Mouse (Mus musculus) fat pad, adult 2 months (tissue): ENCODE results near the gene Nudcd2.
"Not testable (repeated sequence)": the region's sequence is repeated elsewhere in the genome, so short reads cannot be mapped to it uniquely, and the experiment has no call there.

Experiments
- DNase-seq: peaks from one replicate; pipeline ENCODE4 v3.0.0-alpha.2; 2011; ENCODE audit warnings: low read depth, low spot score; ENCODE audit errors: extremely low read depth

Nudcd2 gene

GRCm38 (mm10) chr11:40733339-40734174, at the start of gene Nudcd2, which contains the start of gene Hmmr:
TSS of gene Nudcd2 (plus strand) at chr11:40733667.
TSS of gene Hmmr (minus strand) at chr11:40733422.
- peak; percentile 91 for DNase-seq

GRCm38 (mm10) chr11:40690444-40691127, 42.9 kb upstream of the Nudcd2 start:
- no peak for DNase-seq

DNA sequence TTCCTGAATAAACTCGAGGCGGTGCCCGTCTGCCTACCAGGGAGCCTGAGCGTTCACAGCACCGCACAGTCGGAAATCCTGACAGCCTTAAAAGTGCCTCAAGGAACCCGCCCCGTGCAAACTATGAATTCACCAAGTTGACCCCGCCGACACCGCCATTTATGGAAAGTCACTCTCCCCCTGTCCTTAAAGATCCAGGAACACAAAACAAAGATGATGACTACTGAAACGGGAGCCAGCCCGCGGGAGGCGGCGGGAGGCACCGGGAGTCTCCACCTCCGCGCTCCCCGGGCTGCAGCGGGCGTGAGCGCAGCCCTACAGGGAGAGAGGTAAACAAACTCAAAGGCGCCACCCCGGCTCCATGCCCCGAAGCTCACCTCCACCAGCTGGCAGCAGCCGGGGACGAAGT, 41.4 kb upstream of the Nudcd2 start:
- DNase-seq: no peak

GRCm38 (mm10) chr11:40692511-40693365, 40.7 kb upstream of the Nudcd2 start:
- no peak for DNase-seq

DNA sequence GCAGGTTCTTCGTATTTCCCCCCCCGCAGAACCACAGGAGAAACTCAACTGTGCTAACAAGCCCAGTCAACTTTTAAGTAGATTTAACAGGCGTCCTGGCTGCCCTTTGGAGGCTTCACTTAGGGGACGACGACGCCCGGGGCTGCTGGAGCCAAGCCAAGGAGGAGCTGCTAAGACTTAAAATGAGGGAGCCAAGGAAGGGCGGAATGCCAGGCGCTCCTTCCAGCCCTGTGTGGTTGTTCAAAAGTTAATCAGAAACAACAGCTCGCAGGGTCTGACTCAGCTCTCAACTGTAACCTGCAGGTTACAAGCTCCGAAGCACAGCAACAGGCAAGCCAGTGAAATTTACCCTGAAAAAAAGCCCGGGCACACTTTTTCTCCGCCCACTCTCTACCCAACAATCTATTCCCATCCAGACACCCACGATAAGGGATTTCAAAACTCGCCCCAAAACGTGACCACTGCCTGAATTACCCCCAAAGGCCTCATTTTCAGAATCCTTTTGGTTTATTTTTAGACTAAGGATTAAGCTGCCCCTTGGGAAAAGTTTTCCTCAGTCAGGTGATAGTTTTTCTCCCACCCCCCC, 40.0 kb upstream of the Nudcd2 start:
- peak; percentile 92 for DNase-seq

DNA sequence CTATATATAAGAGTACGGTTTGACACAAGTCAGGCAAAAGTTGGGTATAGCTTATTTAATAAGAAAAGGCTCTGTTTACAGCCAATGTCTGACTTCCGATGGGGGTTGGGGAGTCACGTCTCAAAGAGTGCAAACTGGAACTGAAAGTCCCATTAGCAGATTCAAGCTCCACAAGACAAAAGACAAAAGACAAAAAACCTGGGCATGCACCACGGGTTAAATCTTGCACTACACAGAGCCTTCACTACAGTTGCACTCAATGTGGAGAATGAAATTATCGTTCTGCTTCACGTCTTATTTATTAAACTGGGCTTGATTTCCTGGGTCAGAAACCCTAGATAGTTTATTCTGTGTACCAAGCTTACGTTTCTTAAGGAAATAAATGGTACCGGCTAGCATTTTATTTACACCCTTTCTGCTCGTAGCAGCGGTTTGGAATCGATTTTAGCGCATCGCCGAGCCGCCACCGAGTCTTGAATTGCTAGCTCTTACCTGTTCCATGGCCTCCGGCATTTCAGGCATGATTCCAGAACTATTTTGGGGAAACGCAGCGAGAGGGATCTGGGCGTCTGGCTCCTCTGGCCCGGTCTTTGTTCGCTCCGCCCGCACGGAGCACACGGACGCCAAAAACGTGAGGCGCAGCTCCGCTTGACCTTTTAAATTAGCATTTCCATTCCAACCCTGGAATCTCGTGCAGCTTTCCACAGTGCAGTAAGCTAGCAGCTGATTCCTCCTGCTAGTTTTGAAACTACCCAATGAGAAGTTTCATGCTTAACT, 39.0 kb upstream of the Nudcd2 start:
- no peak for DNase-seq

DNA sequence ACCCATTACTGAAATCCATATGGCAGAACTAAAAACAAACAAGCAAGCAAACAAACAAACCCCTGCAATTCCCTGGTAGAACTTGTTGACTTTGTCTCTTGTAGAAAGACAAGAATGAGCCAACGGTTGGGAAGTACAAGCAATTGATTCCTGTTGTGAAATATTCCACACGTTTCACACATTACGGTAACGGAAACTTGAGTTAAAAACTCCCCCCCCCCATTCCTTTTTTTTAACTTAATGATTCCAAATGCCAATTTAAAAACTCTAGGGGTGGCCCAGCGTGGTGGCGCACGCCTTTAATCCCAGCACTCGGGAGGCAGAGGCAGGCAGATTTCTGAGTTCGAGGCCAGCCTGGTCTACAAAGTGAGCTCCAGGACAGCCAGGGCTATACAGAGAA, 38.4 kb upstream of the Nudcd2 start, which contains the start of gene Mat2b:
Gene Mat2b (minus strand): TSS at position 101 of the 400 bp plus-strand sequence.
- DNase-seq: no peak

- DNase-seq: not testable (repeated sequence)
These were observed 23.6 kb upstream of the Nudcd2 start for GRCm38 (mm10) chr11:40709899-40710298.

DNA sequence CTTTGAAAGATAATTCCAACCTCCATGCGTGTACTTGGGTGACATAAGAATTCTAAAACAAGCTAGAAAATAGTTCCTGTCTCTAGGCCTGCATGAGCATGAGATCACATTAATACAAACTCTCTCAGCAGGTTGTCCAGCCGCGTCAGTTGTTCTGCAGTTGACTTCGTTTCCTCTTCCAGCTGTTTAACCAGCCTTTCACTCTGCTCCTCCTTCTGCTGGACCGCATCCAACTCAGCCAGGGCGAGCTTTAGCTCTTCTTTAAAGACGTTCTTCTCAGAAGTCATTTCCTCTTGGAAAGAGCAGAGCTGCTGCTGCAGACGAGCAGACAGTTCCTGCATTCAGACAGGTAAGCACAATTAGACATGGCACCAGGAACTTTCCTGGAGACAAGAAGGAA, 19.6 kb upstream of the Nudcd2 start:
- no peak for DNase-seq

DNA sequence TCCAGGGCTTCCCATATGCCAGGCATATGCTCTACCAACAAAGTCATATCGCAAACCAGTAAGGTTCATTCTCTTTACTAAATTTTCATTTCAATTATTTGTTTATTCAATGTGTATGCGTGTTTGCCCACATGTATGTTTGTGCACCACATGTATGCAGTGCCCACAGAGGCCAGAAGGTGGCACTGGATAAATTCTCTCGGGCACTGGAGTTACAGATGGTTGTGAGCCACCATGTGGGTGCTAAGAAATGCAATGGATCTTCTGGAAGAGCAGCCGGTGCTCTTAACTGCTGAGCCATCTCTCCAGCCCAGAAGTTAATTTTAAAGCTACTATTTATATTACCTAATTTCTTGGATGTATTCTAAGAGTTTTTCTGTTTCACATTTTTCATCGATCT, 17.9 kb upstream of the Nudcd2 start:
- no peak for DNase-seq

DNA sequence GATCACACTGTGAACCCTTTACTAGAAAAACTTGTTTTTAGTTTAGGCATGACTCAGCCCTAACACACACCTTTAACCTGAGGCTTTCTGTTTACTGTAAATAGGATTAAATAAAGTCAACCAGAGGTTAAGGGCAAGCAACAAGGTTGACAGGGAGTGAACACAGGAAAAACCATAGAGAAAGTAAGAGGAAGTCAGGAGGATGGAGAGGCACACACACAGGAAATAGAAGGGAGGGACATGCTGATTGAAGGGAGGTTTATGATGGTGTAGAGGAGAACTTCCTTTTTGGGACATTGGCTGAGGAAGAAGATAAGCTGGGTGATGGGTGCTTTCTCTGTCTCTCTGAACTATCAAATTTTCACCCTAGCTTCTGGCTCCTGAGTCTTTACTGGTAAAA, 15.1 kb upstream of the Nudcd2 start:
- DNase-seq: no peak

- no peak for DNase-seq
These were observed 499 bp upstream of the Nudcd2 start for GRCm38 (mm10) chr11:40732997-40733338.

GRCm38 (mm10) chr11:40734251-40734752, 835 bp downstream of the Nudcd2 start:
- DNase-seq: no peak

- DNase-seq: no peak
These were observed 3.9 kb downstream of the Nudcd2 start for GRCm38 (mm10) chr11:40737369-40737768.

DNA sequence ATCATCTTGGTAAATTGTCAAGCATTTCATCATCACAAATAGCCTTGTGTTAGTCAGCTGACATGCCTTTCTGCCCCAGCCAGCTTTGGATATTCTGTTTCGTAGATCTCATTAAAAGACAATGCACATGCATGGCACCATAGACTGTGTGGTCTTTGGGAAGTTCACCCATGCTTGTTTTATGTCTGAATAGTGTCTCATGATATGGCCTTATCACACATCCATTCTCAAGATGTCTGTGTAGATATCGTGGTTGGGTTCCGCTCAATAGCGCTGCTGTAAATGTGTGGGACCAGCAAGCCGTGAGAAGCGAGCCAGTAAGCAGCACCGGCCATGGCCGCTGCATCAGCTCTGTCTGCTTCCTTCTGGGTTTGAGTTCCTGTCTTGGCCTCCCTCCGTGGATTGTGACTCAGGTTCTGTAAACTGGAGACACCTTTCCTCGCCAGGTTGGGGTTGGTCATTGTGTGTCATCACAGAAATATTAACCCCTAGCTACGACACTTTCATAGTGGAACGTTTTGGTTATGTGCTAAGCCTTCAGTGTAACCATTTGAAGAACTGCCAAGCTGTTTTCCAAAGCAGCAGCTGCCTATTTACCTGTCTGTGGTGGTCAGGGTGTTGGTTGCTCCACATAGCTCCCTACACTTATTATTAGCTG, 8.3 kb downstream of the Nudcd2 start:
- DNase-seq: no peak

DNA sequence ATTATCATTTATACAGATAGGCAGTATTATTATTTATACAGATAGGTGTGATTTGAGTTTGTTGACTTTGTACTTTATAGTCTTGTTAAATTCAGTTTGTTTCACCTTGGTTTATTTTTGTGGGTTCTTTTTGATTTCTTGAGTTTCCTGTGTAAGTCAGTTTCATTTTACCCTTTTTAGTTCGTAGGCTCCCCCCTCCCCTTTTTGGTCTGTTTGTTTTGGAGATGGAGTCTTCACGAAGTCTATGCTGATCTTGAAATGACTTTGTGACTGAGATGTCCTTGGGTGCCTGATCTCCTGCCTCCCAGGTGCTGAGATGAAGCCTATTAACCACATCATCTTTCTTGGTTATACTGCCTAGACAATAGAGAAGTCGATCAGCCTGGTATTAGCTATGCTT, 10.9 kb downstream of the Nudcd2 start:
- no peak for DNase-seq

DNA sequence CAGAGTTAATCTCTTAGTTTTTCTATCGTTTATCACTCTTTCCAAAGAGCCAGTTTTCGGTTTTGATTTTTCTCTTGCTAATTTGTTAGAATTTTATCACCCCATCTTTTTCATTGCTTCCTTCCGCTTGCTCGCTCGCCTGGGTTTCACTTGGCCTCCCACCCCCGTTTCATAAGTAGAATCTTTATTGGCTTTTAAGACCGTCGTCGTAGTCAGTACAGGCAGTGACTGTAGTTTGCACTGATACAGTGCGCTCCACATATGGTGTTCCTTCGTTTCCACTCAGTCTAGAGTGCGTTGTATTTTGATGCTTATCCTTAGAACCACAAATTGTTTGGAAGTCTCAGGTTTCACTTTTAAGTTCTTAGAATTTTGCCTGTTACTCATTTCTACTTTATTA, 12.9 kb downstream of the Nudcd2 start:
- DNase-seq: no peak

GRCm38 (mm10) chr11:40747716-40748115, 14.2 kb downstream of the Nudcd2 start:
- DNase-seq: no peak

GRCm38 (mm10) chr11:40753836-40754235, 20.4 kb downstream of the Nudcd2 start:
- no peak for DNase-seq
